ENCODE assay signal across 8 mouse cellular contexts in the genomic region with DNA sequence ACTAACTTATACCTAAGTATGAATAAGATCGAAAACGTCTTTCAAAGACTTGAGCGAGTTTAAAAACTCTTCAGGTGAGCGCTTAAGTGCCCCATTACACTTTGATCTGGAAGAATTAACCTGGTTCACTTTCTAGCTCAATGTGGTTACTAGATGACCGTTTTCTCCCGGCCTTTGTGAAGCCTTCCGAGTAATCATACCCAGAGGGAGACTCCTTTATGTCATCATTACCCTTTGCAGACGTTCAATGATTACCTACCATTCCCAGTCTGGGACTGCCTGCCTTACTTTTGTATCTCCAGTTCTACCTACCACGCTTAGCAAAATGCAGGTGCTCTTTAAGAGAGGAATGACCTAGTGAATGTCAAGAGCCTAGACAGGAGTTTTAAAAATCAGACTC. TPM values are rescaled to one million over a fixed set of nuclear protein-coding genes. Genes with fewer than 3 reads are reported as not detected.
DNase-seq lines count a peak whose midpoint lies in the region; ATAC-seq and TF ChIP-seq lines count a peak whose summit lies in the region.

Ppm1b (plus strand) TSS at position 301 of the 400 bp plus-strand sequence.

- peak within 1 kb of the TSS; percentile 43 for H3K9ac ChIP-seq in limb, embryonic 11.5 days (ENCODE audit: low read length)

- H3K36me3 ChIP-seq in E14TG2a.4 (ENCODE audit: insufficient read depth, low read length): peaks cover 20% of the 10 kb centered on the region
- H3K36me3 ChIP-seq in forebrain, embryonic 10.5 days (replicated peaks): 0 out of 2 replicates have a peak, but pooled peaks cover under 1% of the 10 kb centered on the region
- H3K36me3 ChIP-seq in limb, embryonic 11.5 days (ENCODE audit: control insufficient read depth, insufficient read depth, low read length): no peaks in the 10 kb centered on the region

- no peaks in the 10 kb centered on the region for H3K27me3 ChIP-seq in E14TG2a.4 (ENCODE audit: insufficient read depth, low read length)
- no peaks in the 10 kb centered on the region for H3K27me3 ChIP-seq in forebrain, embryonic 10.5 days (ENCODE audit: poor library complexity, severe bottlenecking)
- no peaks in the 10 kb centered on the region for H3K27me3 ChIP-seq in limb, embryonic 11.5 days (ENCODE audit: control insufficient read depth, insufficient read depth, low read length)

- TF ChIP-seq CTCF in E14TG2a.4 (conservative IDR thresholded peaks at IDR 0.05; ENCODE audit: low read length): no peak

- peaks cover 34% of the 10 kb centered on the region for H3K4me1 ChIP-seq in E14TG2a.4 (replicated peaks; ENCODE audit: low read depth, low read length)
- peaks cover 31% of the 10 kb centered on the region for H3K4me1 ChIP-seq in forebrain, embryonic 10.5 days
- 0 out of 2 replicates have a peak, but pooled peaks cover 3% of the 10 kb centered on the region for H3K4me1 ChIP-seq in limb, embryonic 11.5 days (ENCODE audit: control insufficient read depth, insufficient read depth, low read length)

- WGBS in forebrain, embryonic 10.5 days: 36% methylated on average over 9 of the region's 9 CpGs
- 32% methylated on average over 9 of the region's 9 CpGs for WGBS in limb, embryonic 11.5 days

- 0 out of 2 replicates have a peak, but pooled peaks have one; percentile 1 for ATAC-seq in cerebellum, adult (ENCODE audit: insufficient number of reproducible peaks, low FRiP score, low TSS enrichment)
- ATAC-seq in limb, embryonic 11.5 days (ENCODE audit: insufficient number of reproducible peaks, low FRiP score, low TSS enrichment, low read depth): no peak
- no peak for ATAC-seq in neutrophil, adult 5-6 weeks (ENCODE audit: extremely low read depth, insufficient number of reproducible peaks, low FRiP score, poor library complexity, severe bottlenecking)

- no peak for DNase-seq in cerebellum, postnatal 4 days (ENCODE audit: low spot score in 2 of 2)
- DNase-seq in forebrain, embryonic 10.5 days (ENCODE audit: extremely low spot score, low spot score): peak; percentile 17
- DNase-seq in heart, postnatal 4 days: no peak
- DNase-seq in limb, embryonic 11.5 days (ENCODE audit: low spot score): peak; percentile 27
- DNase-seq in urinary bladder, postnatal 10 days (ENCODE audit: low spot score): no peak

- peak within 1 kb of the TSS; percentile 81 for H3K4me3 ChIP-seq in E14TG2a.4 (replicated peaks; ENCODE audit: low read length)
- peak within 1 kb of the TSS; percentile 95 for H3K4me3 ChIP-seq in forebrain, embryonic 10.5 days
- peak within 1 kb of the TSS; percentile 91 for H3K4me3 ChIP-seq in limb, embryonic 11.5 days (ENCODE audit: low read depth, low read length)

- peak within 1 kb of the TSS; percentile 60 for H3K4me2 ChIP-seq in limb, embryonic 11.5 days (ENCODE audit: low read depth, severe bottlenecking)

- H3K27ac ChIP-seq in forebrain, embryonic 10.5 days: peak within 1 kb of the TSS; percentile 96
- H3K27ac ChIP-seq in limb, embryonic 11.5 days (replicated peaks; ENCODE audit: low read depth, low read length): peak within 1 kb of the TSS; percentile 38

- peaks cover 11% of the 10 kb centered on the region for H3K9me3 ChIP-seq in E14TG2a.4 (ENCODE audit: low read length)
- H3K9me3 ChIP-seq in forebrain, embryonic 10.5 days: no peaks in the 10 kb centered on the region
- H3K9me3 ChIP-seq in limb, embryonic 11.5 days (ENCODE audit: control insufficient read depth, low read length): no peaks in the 10 kb centered on the region

RNA-seq across cellular contexts. Expression of gene Ppm1b, which starts in this region (rescaled TPM):
- polyA plus RNA-seq in forebrain, embryonic 10.5 days (2016; fragmentation: Nextera tagmentation; extraction: Ambion mirVana): 57.1 and 57.5 TPM in 2 replicates
- 10 to 100 TPM; 85.6 to 91.3 TPM for total RNA-seq in heart, postnatal 4 days (2021)
- 81.6 and 87.4 TPM in 2 replicates for polyA plus RNA-seq in limb, embryonic 11.5 days (2014; fragmentation: Nextera tagmentation; extraction: Ambion mirVana)
- 78.3 TPM in 2 replicates for total RNA-seq in neutrophil, adult 5-6 weeks (2017)

Comparison
In these comparisons a context has a peak if more than half of its experiments do, and no peak if none do; other contexts are left out.
1. DNase-seq: peak in forebrain, embryonic 10.5 days (single experiment) and limb, embryonic 11.5 days (single experiment); none in cerebellum, postnatal 4 days (0 of 2), heart, postnatal 4 days (single experiment) and urinary bladder, postnatal 10 days (single experiment).
2. Peak in every context shown above with its lines, with median percentiles within 50 percentile points of each other: H3K4me3 ChIP-seq.